Mouse (Mus musculus) intestine, postnatal 0 days (tissue): ENCODE data around the gene Elmo1. TPM values are rescaled to one million over a fixed set of nuclear protein-coding genes. Genes with fewer than 3 reads are reported as not detected.

ENCODE experiments used
- ATAC-seq: fragments of 200-750 bp; cut with Nextera tagmentation; 2 replicates; pipeline ENCODE4 v1.8.0; 2017; ENCODE audit warnings: mild to moderate bottlenecking, moderate TSS enrichment, moderate library complexity
- H3K27ac ChIP-seq: fragments of 300-500 bp; sonication (generic); 2 replicates; pipeline ENCODE4 v1.5.1; 2014; ENCODE audit warnings: mild to moderate bottlenecking, low read depth, low read length, moderate library complexity
- H3K27me3 ChIP-seq: fragments of 300-500 bp; sonication (generic); replicated peaks from 2 replicates; pipeline ENCODE4 v1.6.1; 2014; ENCODE audit warnings: low read length, mixed read lengths; ENCODE audit not compliant: control insufficient read depth, insufficient read depth
- H3K36me3 ChIP-seq: fragments of 300-500 bp; sonication (generic); 2 replicates; pipeline ENCODE4 v1.6.1; 2014; ENCODE audit warnings: mild to moderate bottlenecking, moderate library complexity; ENCODE audit not compliant: control insufficient read depth, insufficient read depth
- H3K4me1 ChIP-seq: fragments of 300-500 bp; sonication (generic); replicated peaks from 2 replicates; pipeline ENCODE4 v1.6.1; 2014; ENCODE audit warnings: antibody characterized with exemption, low read length, mixed read lengths; ENCODE audit not compliant: control insufficient read depth, insufficient read depth
- H3K4me2 ChIP-seq: fragments of 300-500 bp; sonication (generic); replicated peaks from 2 replicates; pipeline ENCODE4 v1.6.1; 2014; ENCODE audit warnings: low read depth, mild to moderate bottlenecking, moderate library complexity
- H3K4me3 ChIP-seq: fragments of 300-500 bp; sonication (generic); 2 replicates; pipeline ENCODE4 v1.5.1; 2014; ENCODE audit warnings: low read depth, low read length
- H3K9ac ChIP-seq: fragments of 300-500 bp; sonication (generic); 2 replicates; pipeline ENCODE4 v1.6.1; 2014; ENCODE audit warnings: mild to moderate bottlenecking, low read depth, low read length
- H3K9me3 ChIP-seq: fragments of 300-500 bp; sonication (generic); 2 replicates; pipeline ENCODE4 v1.6.1; 2016; ENCODE audit warnings: mixed run types; ENCODE audit not compliant: control insufficient read depth
- CTCF ChIP-seq: sonication (generic); IDR thresholded peaks from 2 replicates; pipeline ENCODE4 v1.5.1; 2016; ENCODE audit warnings: low read depth, mild to moderate bottlenecking, control low read depth, antibody characterized with exemption, moderate library complexity
- WGBS: fragments of 180-500 bp; shearing (Covaris S2); extraction: QIAGEN DNeasy Blood & Tissue Kit; methylation state at CpG from one replicate; pipeline ENCODE4 v1.1.7; 2014; 5-methylcytosine and 5-hydroxymethylcytosine counted together
- polyA plus RNA-seq: library from polyadenylated mRNA; unstranded; fragments of >200 nt; fragmentation: Nextera tagmentation; extraction: Ambion mirVana; gene quantifications from 2 replicates; pipeline ENCODE4 v1.2.1, GENCODE M21; 2015

Gene Elmo1
- polyA plus RNA-seq, 1 experiment from 2014 or later = 8.2 TPM

DNA sequence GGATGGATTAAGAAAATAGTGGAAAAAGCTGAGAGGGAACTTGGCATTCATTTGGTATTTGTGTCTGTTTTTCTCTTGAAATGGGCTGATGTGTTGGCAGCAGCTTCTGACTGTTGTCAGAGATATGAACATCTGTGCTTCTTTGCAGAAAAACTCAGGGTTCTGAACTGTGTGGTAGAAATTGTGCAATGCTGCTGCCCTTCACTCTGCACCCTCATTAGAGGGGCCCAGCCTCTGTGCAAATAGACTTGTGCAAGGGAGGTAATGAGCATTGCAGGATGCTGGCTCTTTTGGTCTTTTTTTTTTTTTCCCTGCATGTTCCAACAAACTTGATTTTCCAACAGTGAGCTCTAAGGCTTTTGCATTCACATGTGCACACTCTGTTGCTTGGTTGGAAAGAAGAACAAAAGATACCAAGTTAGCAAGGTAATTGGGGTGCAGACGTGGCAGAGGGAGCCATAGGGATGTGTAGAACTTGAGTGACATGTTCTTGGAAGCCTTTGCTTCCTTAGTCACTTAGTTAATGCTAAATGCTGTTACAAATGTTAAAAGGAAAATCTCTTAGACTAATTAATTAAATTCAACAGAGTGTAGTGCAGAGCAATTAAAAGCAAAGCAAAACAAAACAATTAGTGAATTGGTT, 26.6 kb downstream of the Elmo1 start:
- no peak overlapping the region for H3K27ac ChIP-seq
- no peaks in the 10 kb centered on the region for H3K36me3 ChIP-seq
- H3K4me3 ChIP-seq = no peak overlapping the region
- peaks cover 14% of the 10 kb centered on the region; the same call in 1 of the 2 replicates for H3K4me1 ChIP-seq
- no peaks in the 10 kb centered on the region for H3K27me3 ChIP-seq
- no peak overlapping the region for H3K9ac ChIP-seq
- ATAC-seq = peak; percentile 56; the same call in 1 of the 2 replicates
- 26% methylated on average over 1 of the region's 1 CpGs for WGBS
- no peaks in the 10 kb centered on the region for H3K9me3 ChIP-seq
- TF ChIP-seq CTCF = no peak
- no peak overlapping the region for H3K4me2 ChIP-seq

DNA sequence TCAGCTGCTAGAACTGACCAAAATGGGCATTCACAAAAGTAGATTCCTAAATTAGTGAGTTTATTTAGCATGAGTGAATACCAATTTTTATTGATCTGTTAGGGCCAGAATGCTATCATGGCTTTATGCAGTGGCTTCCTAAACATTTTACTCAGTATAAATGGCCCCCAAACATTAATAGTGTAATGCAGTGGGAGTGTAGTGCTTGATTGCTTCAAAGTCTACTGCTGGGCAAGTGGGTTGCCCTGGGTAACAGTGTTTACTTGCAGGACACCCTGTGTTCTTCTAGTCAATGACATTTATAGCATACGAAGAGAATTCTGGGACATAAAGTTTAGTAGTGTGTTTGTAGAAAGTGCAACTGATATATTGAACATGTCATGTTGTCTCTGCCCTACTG, 27.3 kb downstream of the Elmo1 start:
- TF ChIP-seq CTCF = no peak
- H3K4me1 ChIP-seq = peaks cover 14% of the 10 kb centered on the region; the same call in 1 of the 2 replicates
- no peak for ATAC-seq
- no peaks in the 10 kb centered on the region for H3K27me3 ChIP-seq
- no peak overlapping the region for H3K4me2 ChIP-seq
- no peak overlapping the region for H3K9ac ChIP-seq
- H3K9me3 ChIP-seq = no peaks in the 10 kb centered on the region
- no peak overlapping the region for H3K4me3 ChIP-seq
- no peak overlapping the region for H3K27ac ChIP-seq
- 55% methylated on average over 1 of the region's 1 CpGs for WGBS
- H3K36me3 ChIP-seq = no peaks in the 10 kb centered on the region

DNA sequence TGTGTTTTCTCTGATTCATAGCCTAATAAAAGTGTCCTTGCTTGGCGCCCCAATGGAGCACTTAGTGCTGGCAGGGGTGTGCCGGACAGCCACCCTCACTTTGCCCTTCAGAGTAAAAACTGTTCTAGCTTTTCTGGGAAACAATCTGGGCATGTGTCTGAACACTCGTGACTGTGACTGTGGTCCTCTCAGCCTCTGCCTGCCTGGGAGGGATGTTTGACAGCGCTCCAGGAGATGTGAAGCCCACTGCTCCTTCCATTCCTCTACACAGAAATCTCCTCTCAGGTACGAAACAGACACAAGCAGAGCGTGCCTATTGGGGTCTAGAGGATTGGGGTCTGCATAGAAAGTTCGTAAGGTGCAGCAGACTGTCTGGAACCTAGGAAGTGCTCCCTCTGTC, 28.5 kb downstream of the Elmo1 start:
- ATAC-seq = no peak
- TF ChIP-seq CTCF = no peak
- 86% methylated on average over 7 of the region's 7 CpGs for WGBS

DNA sequence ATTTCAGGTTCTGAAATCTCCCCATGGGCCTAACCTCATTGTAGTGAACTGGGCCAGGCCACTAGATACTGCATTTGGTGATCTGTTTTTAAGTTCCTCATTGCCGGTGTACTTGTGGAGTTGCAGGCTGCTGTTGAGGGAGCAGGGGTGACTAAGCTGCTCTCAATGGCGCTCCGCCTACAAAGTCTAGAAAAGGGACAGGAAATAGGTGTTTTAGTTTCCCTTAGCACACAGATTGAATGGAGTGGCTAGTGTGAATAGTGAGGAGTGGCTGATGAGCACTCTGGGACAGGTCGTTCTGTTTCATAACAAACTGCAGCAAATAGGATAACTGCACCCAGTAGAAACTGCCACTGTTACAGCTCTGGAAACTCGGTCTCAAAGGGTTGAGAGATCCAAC, 30.3 kb downstream of the Elmo1 start:
- WGBS = 43% methylated on average over 5 of the region's 5 CpGs
- no peak overlapping the region for H3K4me2 ChIP-seq
- peaks cover 10% of the 10 kb centered on the region; the same call in 1 of the 2 replicates for H3K4me1 ChIP-seq
- no peaks in the 10 kb centered on the region for H3K36me3 ChIP-seq
- H3K9ac ChIP-seq = no peak overlapping the region
- H3K4me3 ChIP-seq = no peak overlapping the region
- ATAC-seq = peak; percentile 40; the same call in 1 of the 2 replicates
- TF ChIP-seq CTCF = no peak
- H3K9me3 ChIP-seq = no peaks in the 10 kb centered on the region
- no peaks in the 10 kb centered on the region for H3K27me3 ChIP-seq
- H3K27ac ChIP-seq = peak overlapping the region; percentile 24; the same call in 1 of the 2 replicates

More for the DNA sequence above, 28.5 kb downstream of the Elmo1 start:
- H3K36me3 ChIP-seq = no peaks in the 10 kb centered on the region
- no peak overlapping the region for H3K4me2 ChIP-seq
- H3K4me3 ChIP-seq = no peak overlapping the region
- H3K4me1 ChIP-seq = peaks cover 14% of the 10 kb centered on the region; the same call in 1 of the 2 replicates
- H3K27me3 ChIP-seq = no peaks in the 10 kb centered on the region
- H3K27ac ChIP-seq = no peak overlapping the region
- no peak overlapping the region for H3K9ac ChIP-seq
- no peaks in the 10 kb centered on the region for H3K9me3 ChIP-seq

DNA sequence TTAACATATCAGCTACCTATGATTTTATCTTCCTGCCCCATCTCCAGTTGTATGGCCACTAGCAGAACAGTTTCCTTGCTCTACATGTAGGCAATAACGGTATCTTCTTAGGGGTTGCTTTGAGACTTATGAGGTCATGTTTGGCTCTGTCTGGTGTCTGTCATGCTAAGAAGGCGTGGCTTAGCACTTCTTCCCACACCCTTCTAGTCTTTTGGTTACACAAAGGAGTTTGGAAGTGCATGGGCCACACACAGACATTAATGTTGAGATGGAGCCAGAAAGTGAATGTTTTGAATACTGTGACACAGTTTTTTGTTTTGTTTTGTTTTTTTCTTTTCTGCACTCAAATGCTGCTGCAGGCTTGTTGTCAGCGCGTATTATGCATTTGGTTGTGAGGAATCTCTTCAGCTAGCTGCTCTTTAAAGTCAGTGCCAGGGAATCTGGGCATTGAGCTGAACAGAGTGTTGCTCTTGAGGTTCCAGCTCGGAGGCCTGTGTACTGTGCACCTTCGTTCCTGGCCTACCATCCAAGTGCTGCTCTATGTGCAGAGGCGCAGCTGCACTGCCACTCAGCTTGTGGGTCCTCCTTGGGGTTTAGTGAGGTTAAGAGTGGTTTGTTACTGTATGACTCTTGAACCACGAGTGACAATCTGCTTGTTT, 31.1 kb downstream of the Elmo1 start:
- no peak for TF ChIP-seq CTCF
- 57% methylated on average over 8 of the region's 8 CpGs for WGBS
- no peak for ATAC-seq

DNA sequence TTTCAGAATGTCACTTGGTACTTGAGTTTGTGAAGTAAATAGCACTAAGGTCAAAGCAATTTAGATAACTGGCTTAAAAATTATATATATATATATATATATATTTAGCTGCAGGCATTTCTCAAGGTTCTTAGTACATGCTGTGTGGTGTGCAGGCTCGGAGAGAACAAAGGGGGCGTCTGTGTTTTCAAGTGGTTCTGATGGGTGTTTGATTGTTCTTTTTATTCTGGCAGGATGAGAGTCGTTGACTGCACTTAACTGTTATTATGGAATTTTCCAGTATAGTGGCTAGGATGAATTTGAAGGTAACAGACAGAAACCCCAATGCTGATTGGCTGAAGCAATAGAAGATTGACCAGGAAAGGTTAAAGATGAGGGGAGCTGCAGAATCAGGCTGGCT, 33.6 kb downstream of the Elmo1 start:
- ATAC-seq = no peak
- Histone ChIP-seq H3K36me3 (no peaks in the 10 kb centered on the region), H3K27me3 (no peaks in the 10 kb centered on the region), H3K4me3 (peak overlapping the region; percentile 14; the same call in 1 of the 2 replicates), H3K4me2 (peak overlapping the region; percentile 55), H3K9ac (no peak overlapping the region), H3K4me1 (peaks cover 13% of the 10 kb centered on the region), H3K9me3 (no peaks in the 10 kb centered on the region), H3K27ac (no peak overlapping the region)
- no peak for TF ChIP-seq CTCF
- 18% methylated on average over 3 of the region's 3 CpGs for WGBS

More for the DNA sequence above, 31.1 kb downstream of the Elmo1 start:
- no peak overlapping the region for H3K9ac ChIP-seq
- H3K4me1 ChIP-seq = peaks cover 10% of the 10 kb centered on the region; the same call in 1 of the 2 replicates
- H3K4me2 ChIP-seq = no peak overlapping the region
- H3K27me3 ChIP-seq = no peaks in the 10 kb centered on the region
- H3K9me3 ChIP-seq = no peaks in the 10 kb centered on the region
- no peak overlapping the region for H3K27ac ChIP-seq
- no peak overlapping the region for H3K4me3 ChIP-seq
- H3K36me3 ChIP-seq = no peaks in the 10 kb centered on the region
